ENCODE assay signal across 11 mouse cellular contexts in genomic region chr1:23214462-23215158, GRCm38 (mm10).
DNase-seq lines count a peak whose midpoint lies in the region; ATAC-seq and TF ChIP-seq lines count a peak whose summit lies in the region.
"Had no signal": no experiment of that assay in that cellular context is flagged by ENCODE, and none has a peak within 500 bp of the region (broad histone marks: within the 10 kb centered on the region; RNA-seq: fewer than 3 reads in every experiment).

No protein-coding gene starts in this region.

- H3K36me3 ChIP-seq in kidney, adult 2 months (ENCODE audit: control insufficient read depth, insufficient read depth, low read length): no peaks in the 10 kb centered on the region
- no peaks in the 10 kb centered on the region for H3K36me3 ChIP-seq in kidney, embryonic 14.5 days (ENCODE audit: control insufficient read depth, insufficient read depth, low read length)
- H3K36me3 ChIP-seq: lung, embryonic 15.5 days had no signal

- DNase-seq in cerebellum, postnatal 10 days: peak; percentile 39 to 49
- DNase-seq in cerebellum, adult 8-10 months: no peak
- peak; percentile 30 for DNase-seq in kidney, adult 2 months
- peak; percentile 73 for DNase-seq in NIH3T3 (ENCODE audit: low read depth)
- DNase-seq in kidney, postnatal 4 days: peak; percentile 12 to 55
- DNase-seq in adrenal gland, postnatal 25 days: no peak
- DNase-seq in adrenal gland, postnatal 10 days: no peak
- DNase-seq: cerebellum, adult 9-10 months had no signal

- H3K4me3 ChIP-seq in kidney, adult 2 months (ENCODE audit: insufficient read depth, low read depth, low read length): no peak overlapping the region
- no peak overlapping the region for H3K4me3 ChIP-seq in kidney, embryonic 14.5 days (ENCODE audit: low read length)
- H3K4me3 ChIP-seq: left cerebral cortex, adult 2 months; lung, embryonic 15.5 days had no signal

- no peak overlapping the region for H3K4me2 ChIP-seq in kidney, embryonic 14.5 days (replicated peaks; ENCODE audit: low read depth, low read length)
- H3K4me2 ChIP-seq: lung, embryonic 15.5 days had no signal

- TF ChIP-seq POLR2A in kidney, adult 2 months (IDR thresholded peaks at IDR 0.05; ENCODE audit: low read depth, low read length): no peak

- H3K27me3 ChIP-seq in kidney, adult 2 months (replicated peaks; ENCODE audit: control insufficient read depth, insufficient read depth, low read length): no peaks in the 10 kb centered on the region
- H3K27me3 ChIP-seq in kidney, embryonic 14.5 days (ENCODE audit: control insufficient read depth, insufficient read depth, low read length): no peaks in the 10 kb centered on the region
- H3K27me3 ChIP-seq: lung, embryonic 15.5 days had no signal

- no peaks in the 10 kb centered on the region for H3K4me1 ChIP-seq in kidney, adult 2 months (ENCODE audit: control insufficient read depth, insufficient read depth, low read length)
- no peaks in the 10 kb centered on the region for H3K4me1 ChIP-seq in kidney, embryonic 14.5 days (ENCODE audit: control insufficient read depth, insufficient read depth, low read length)
- H3K4me1 ChIP-seq: lung, embryonic 15.5 days had no signal

- no peak for TF ChIP-seq CTCF in kidney, adult 2 months (conservative IDR thresholded peaks at IDR 0.05; ENCODE audit: insufficient read depth, insufficient read length, low read depth, low read length)

- ATAC-seq in kidney, embryonic 14.5 days (ENCODE audit: low FRiP score, low TSS enrichment): no peak

- WGBS in kidney, adult 2 months: 68% methylated on average over 13 of the region's 13 CpGs
- WGBS in kidney, embryonic 14.5 days: 73% methylated on average over 13 of the region's 13 CpGs

- no peak overlapping the region for H3K9ac ChIP-seq in kidney, embryonic 14.5 days (ENCODE audit: low read depth, low read length)
- H3K9ac ChIP-seq: lung, embryonic 15.5 days had no signal

- H3K9me3 ChIP-seq in kidney, embryonic 14.5 days (ENCODE audit: control insufficient read depth, low read length): no peaks in the 10 kb centered on the region
- H3K9me3 ChIP-seq: lung, embryonic 15.5 days had no signal

- no peak overlapping the region for H3K27ac ChIP-seq in kidney, adult 2 months (ENCODE audit: insufficient read depth, low read depth, low read length)
- H3K27ac ChIP-seq in kidney, embryonic 14.5 days (ENCODE audit: low read depth, low read length): no peak overlapping the region
- H3K27ac ChIP-seq: left cerebral cortex, adult 2 months; lung, embryonic 15.5 days had no signal

Comparison
In these comparisons a context has a peak if more than half of its experiments do, and no peak if none do; other contexts are left out.
1. DNase-seq: peak in cerebellum, postnatal 10 days (2 of 2), kidney, adult 2 months (single experiment), NIH3T3 (single experiment) and kidney, postnatal 4 days (2 of 2); none in cerebellum, adult 8-10 months (single experiment), adrenal gland, postnatal 25 days (single experiment) and adrenal gland, postnatal 10 days (single experiment).